Mouse (Mus musculus) testis, adult 2 months (tissue): Measurements from ENCODE around the gene Wdr95.

ENCODE experiments used
- CTCF ChIP-seq: fragments of 200-500 bp; IDR thresholded peaks from 2 replicates; pipeline ENCODE4 v1.5.1; 2012; ENCODE audit warnings: low read depth, mild to moderate bottlenecking, inconsistent platforms, low read length, moderate library complexity; ENCODE audit not compliant: control insufficient read depth, insufficient read depth, insufficient replicate concordance
- POLR2A ChIP-seq: fragments of 200-500 bp; IDR thresholded peaks from 2 replicates; pipeline ENCODE4 v1.6.1; 2012; ENCODE audit warnings: low read depth, mild to moderate bottlenecking, inconsistent platforms, low read length, moderate library complexity; ENCODE audit not compliant: control insufficient read depth

DNA sequence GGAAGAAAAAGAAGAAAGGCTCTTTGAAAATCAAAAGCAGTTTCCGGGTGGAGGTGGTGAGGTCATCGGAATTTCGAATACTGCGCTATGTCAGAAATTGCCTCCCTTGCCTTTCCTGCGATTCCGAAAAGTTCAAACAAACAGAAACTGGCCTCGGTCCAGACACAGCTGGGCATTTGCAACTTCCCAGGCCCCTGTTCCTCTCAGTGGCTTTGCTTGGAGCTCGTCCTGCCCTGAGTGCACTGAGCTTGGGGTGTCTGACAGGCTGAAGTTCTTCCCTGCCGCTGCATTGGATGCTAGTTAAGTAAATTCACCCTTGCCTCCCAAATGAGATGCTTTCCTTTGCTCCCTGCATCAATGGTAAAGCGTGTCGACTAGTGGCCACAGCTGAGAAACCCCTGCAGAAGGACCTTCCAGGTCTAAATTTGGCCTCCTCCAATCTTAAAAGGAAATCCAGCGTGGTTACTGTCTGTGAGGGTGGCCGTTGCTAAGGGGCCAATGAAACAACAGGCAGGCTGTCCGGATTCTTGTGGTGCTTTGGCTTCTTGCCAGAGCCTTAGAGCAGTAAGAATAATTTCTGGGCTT is 14.3 kb upstream of the Wdr95 start:
- no peak for TF ChIP-seq POLR2A
- TF ChIP-seq CTCF: no peak
